Mouse (Mus musculus): ENCODE data around the gene Gm6034. TPM values are rescaled to one million over a fixed set of nuclear protein-coding genes. Genes with fewer than 3 reads are reported as not detected.
"Not testable (repeated sequence)": the region's sequence is repeated elsewhere in the genome, so short reads cannot be mapped to it uniquely, and the experiment has no call there.

Gene Gm6034
- polyA plus RNA-seq, 1 experiment from 2014 or later, result not detected

DNA sequence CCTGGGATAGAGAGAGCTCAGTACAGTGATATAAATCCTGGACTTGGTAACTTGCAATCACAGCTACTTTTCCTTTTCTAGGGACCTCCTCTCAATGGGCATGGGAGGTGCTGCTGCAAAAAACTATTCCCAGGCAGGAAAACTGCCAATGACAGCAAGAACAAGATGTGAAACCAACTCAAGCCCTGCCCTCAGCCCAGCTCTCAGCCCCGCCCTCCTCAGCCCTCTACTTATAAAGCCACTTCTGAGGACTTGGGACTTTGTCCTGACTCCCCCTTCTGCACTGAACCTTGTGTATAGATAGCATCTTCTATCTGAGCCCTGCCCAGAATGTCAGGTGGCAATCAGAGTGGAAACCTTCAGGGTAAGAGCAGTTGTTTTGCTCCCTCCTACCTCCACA, 15.6 kb downstream of the Gm6034 start, which contains the start of gene Gm11127:
Gene Gm11127 (minus strand): TSS at position 10 of the 400 bp plus-strand sequence.
- not testable (repeated sequence) for H3K9me3 ChIP-seq (replicated peaks); DNase-seq (ENCODE audit: low spot score); H3K36me3 ChIP-seq; H3K4me3 ChIP-seq; H3K27ac ChIP-seq; H3K27me3 ChIP-seq (ENCODE audit: low read depth, poor library complexity, severe bottlenecking); H3K4me1 ChIP-seq
- WGBS, result 84% methylated on average over 1 of the region's 1 CpGs

DNA sequence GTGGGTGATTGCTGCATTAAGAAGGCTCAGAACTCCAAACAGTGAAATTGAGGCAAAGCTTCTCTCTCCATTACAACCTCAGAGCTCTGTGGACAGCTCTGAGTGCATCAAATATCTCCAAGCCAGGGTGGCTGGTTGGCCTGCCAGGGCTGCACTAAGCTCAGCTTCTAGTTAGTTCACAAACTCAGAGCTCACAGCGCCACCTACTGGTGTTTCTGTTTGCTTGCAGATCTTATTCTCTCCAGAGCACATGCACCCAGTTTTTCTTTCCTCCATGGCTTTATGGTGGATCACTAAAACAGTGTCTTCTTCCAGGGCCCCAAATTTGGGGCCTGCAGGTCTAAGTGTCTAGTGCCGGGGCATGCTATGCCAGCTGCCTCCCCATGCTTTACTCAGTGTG, 18.1 kb downstream of the Gm6034 start:
- Histone ChIP-seq H3K9me3 (replicated peaks) (no peaks in the 10 kb centered on the region), H3K27me3 (ENCODE audit: low read depth, poor library complexity, severe bottlenecking) (no peaks in the 10 kb centered on the region), H3K27ac (no peak overlapping the region), H3K36me3 (no peaks in the 10 kb centered on the region), H3K4me3 (no peak overlapping the region), H3K4me1 (no peaks in the 10 kb centered on the region)
- 25% methylated on average over 2 of the region's 2 CpGs for whole genome bisulfite sequencing
- DNase-seq (ENCODE audit: low spot score), result peak; percentile 71

DNA sequence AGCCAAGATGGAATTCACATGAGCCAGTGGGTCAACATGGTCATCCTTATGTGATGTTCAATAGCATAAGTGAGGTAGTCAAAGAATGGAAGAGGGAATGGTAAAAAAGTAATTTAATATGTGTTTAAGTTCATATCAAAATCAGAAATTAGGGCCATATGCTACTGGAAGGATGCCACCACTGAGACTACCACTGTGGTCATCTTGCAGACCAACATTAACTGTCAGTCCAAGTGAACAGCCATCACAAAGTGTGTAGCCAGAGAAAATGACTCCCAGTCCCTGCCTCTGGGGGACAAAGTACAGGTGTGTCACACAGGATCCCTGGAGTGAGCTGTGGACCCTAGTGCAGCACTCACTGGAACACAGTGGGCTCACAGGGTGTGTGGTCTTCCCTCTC, 39.1 kb downstream of the Gm6034 start:
- H3K9me3 ChIP-seq (replicated peaks); H3K27ac ChIP-seq; H3K4me3 ChIP-seq; H3K36me3 ChIP-seq: not testable (repeated sequence)
- Histone ChIP-seq H3K4me1 (peaks cover 13% of the 10 kb centered on the region), H3K27me3 (ENCODE audit: low read depth, poor library complexity, severe bottlenecking) (peaks cover 45% of the 10 kb centered on the region)
- peak; percentile 12 for DNase-seq (ENCODE audit: low spot score)

DNA sequence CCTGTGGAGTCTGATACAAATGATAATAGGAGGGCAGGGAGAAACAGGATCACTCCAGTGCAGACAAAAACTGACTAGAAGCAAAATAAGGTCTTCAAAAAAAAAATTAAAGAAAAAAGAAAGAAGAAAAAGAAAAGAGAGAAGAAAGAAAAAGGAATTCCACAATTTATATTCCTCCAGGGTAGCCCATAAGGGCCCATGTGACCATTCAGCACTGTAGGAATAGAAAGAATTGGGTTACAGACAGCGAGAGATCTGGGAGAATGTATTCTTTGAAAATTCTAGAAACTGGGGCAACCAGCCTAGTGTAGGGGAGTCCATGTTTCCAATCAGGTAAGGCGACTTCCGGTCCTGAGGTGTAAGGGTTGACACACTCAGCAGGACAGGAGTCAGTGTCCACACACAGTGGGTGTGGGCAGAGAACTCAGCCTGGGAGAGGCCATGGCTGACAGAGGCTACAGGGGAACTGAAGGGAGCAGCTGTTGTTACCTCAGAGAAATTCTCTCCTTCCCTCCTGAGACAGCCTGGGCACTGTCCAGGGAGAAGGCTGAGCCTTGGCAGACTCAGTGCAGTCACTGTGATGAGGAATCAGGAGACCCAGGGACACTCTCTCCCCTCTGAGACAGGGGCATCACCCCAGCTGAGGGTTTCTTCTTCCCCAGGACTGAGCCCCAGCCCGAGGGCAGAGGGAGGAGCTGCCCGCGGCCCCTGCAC, 39.9 kb downstream of the Gm6034 start:
- Histone ChIP-seq H3K4me1 (peaks cover 13% of the 10 kb centered on the region), H3K4me3 (peak overlapping the region; percentile 62), H3K27me3 (ENCODE audit: low read depth, poor library complexity, severe bottlenecking) (peaks cover 45% of the 10 kb centered on the region)
- 28% methylated on average over 6 of the region's 6 CpGs for WGBS
- not testable (repeated sequence) for H3K9me3 ChIP-seq (replicated peaks); H3K27ac ChIP-seq; H3K36me3 ChIP-seq
- peak; percentile 12 for DNase-seq (ENCODE audit: low spot score)

DNA sequence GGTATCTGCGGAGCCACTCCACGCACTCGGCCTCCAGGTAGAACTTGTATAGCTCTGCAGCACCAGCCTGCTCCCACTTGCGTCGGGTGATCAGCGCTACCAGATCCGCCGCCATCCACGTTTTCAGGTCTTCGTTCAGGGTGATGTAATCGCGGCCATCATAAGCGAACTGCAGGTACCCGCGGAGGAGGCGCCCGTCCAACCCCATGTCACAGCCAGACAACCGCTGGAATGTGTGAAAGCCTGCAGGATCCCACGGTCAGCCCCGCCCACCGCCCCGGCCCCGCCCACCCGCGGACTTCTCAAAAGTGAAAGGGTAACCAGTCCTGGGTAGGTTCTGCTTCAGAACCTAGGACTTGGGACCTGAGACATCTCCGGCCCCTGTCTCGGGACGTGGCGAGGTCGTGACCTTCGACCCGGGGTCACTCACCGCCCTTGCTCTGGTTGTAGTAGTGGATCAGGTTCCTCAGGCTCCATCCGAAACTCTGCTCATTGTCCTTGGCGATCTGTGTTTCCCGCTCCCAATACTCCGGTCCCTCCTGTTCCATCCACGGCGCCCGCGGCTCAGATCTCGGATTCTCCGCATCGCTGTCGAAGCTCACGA, 40.6 kb downstream of the Gm6034 start:
- Histone ChIP-seq H3K36me3 (no peaks in the 10 kb centered on the region), H3K4me3 (peak overlapping the region; percentile 62), H3K4me1 (peaks cover 13% of the 10 kb centered on the region), H3K9me3 (replicated peaks) (no peaks in the 10 kb centered on the region), H3K27me3 (ENCODE audit: low read depth, poor library complexity, severe bottlenecking) (peaks cover 45% of the 10 kb centered on the region), H3K27ac (peak overlapping the region; percentile 78)
- WGBS, result 1% methylated on average over 46 of the region's 46 CpGs
- peak; percentile 76 for DNase-seq (ENCODE audit: low spot score)

DNA sequence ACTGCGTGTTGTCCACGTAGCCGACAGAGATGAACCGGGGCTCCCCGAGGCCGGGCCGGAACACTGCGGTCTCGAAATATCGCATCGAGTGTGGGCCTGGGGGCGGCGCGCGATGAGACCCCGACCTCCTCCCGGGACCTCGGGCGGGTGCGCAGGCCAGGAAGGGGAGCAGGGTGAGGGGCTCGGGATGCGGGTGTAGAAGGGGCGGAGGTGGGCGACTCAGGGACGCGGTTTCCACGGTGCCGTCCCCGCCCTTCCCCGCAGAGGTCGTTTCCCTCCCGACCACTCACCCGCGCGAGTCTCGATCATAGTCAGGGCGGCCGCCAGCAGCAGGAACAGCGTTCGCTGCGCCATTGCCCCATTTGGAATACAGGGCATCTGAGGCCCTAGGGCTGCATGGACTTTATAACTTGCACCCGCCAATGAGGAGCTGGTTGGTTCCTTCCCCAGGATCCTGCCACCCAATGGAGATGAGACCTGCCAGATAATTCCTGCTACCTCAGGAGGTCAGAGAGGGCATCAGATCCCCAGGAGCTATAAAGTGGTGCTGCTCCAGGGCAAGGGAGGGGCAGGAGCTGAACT, 41.2 kb downstream of the Gm6034 start:
- DNase-seq (ENCODE audit: low spot score), result no peak
- H3K27ac ChIP-seq, result peak overlapping the region; percentile 78

DNA sequence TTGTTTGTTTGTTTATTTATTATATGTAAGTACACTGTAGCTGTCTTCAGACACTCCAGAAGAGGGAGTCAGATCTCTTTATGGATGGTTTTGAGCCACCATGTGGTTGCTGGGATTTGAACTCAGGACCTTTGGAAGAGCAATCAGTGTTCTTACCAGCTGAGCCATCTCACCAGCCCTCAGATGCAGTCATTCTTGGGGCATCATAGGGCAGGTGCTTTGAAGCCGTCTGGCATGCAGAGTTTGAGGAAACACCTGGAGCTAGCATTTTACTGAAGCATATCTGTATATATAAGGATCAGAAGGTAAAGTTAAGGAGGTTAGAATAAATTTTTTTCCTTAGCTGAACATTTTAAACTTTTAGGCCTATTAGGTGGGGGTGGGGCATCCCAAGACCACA, 43.2 kb downstream of the Gm6034 start:
- H3K36me3 ChIP-seq; H3K27ac ChIP-seq; H3K4me3 ChIP-seq; H3K9me3 ChIP-seq (replicated peaks); DNase-seq (ENCODE audit: low spot score): not testable (repeated sequence)
- Histone ChIP-seq H3K4me1 (peaks cover 13% of the 10 kb centered on the region), H3K27me3 (ENCODE audit: low read depth, poor library complexity, severe bottlenecking) (peaks cover 45% of the 10 kb centered on the region)
- whole genome bisulfite sequencing, result 90% methylated on average over 1 of the region's 1 CpGs

More for the DNA sequence above, 41.2 kb downstream of the Gm6034 start:
- Histone ChIP-seq H3K4me3 (peak overlapping the region; percentile 62), H3K27me3 (ENCODE audit: low read depth, poor library complexity, severe bottlenecking) (peaks cover 45% of the 10 kb centered on the region), H3K4me1 (peaks cover 13% of the 10 kb centered on the region), H3K36me3 (no peaks in the 10 kb centered on the region), H3K9me3 (replicated peaks) (no peaks in the 10 kb centered on the region)
- WGBS, result under 1% methylated on average over 42 of the region's 42 CpGs

DNA sequence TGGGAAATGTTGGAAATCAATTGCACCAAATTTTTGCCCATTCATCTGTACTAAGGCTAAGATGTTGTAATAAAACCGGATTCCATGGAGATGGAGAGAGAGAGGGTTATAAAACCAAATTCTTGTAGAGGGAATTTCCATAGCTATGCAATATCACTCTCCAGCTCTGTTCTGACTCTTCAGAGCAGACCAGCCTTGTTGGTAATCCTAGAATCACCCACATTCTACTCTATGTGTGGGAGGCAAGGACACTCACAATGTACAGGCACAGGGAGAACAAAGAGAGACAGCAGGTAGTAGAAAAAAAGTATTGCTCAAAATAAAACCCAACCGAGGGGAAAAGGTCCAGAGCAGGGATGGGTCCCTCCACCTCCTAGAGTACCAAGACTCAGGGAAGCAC, 49.2 kb downstream of the Gm6034 start:
- not testable (repeated sequence) for H3K4me1 ChIP-seq; H3K36me3 ChIP-seq; H3K4me3 ChIP-seq; H3K27me3 ChIP-seq (ENCODE audit: low read depth, poor library complexity, severe bottlenecking); H3K27ac ChIP-seq; H3K9me3 ChIP-seq (replicated peaks); DNase-seq (ENCODE audit: low spot score)
- no CpG with 5 or more reads among the region's 2 CpGs for WGBS

DNA sequence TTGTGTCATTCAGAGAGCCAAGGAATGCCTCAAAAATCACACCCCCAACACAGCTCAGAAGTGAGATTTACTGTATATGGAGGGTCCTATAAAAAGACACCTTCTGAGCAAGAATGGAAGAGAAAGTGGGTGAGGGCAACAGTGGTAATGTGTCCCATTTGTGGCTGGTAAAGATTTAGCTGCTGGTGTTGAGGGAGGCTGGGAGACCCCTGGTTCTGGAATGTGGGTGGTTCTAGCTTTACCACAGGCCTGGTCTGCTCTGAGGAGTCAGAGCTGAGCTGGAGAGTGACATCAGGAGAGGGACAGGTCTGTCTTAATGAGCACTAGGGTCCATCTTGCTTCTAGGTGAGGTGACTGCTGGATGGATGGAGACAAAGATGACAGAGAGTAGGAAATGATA, 49.8 kb downstream of the Gm6034 start:
- not testable (repeated sequence) for H3K27ac ChIP-seq; DNase-seq (ENCODE audit: low spot score); H3K4me1 ChIP-seq; H3K36me3 ChIP-seq; H3K9me3 ChIP-seq (replicated peaks); H3K27me3 ChIP-seq (ENCODE audit: low read depth, poor library complexity, severe bottlenecking); H3K4me3 ChIP-seq

DNA sequence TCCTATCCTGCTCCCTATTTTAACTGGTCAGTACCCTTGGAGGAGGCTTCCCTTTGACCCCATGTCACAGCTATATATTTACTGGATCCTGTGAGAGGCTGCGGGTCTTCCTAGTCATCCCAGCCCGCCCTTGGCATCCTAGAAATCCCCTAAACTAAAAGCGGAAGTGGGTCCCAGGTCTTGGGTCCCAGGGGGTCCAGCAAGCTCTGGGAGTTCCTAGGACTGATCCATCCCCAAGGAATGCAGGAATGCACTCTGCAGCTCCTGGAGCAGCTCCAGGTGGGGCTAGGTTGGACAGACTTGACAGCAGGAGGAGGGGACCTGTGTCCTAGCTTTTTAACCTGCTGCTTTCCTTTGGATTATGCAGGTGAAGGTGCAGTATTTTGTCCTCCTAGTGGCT, 51.2 kb downstream of the Gm6034 start:
- 28% methylated on average over 3 of the region's 3 CpGs for WGBS
- Histone ChIP-seq H3K36me3 (no peaks in the 10 kb centered on the region), H3K9me3 (replicated peaks) (no peaks in the 10 kb centered on the region), H3K4me1 (no peaks in the 10 kb centered on the region), H3K27me3 (ENCODE audit: low read depth, poor library complexity, severe bottlenecking) (no peaks in the 10 kb centered on the region), H3K27ac (no peak overlapping the region), H3K4me3 (no peak overlapping the region)
- DNase-seq (ENCODE audit: low spot score), result no peak

DNA sequence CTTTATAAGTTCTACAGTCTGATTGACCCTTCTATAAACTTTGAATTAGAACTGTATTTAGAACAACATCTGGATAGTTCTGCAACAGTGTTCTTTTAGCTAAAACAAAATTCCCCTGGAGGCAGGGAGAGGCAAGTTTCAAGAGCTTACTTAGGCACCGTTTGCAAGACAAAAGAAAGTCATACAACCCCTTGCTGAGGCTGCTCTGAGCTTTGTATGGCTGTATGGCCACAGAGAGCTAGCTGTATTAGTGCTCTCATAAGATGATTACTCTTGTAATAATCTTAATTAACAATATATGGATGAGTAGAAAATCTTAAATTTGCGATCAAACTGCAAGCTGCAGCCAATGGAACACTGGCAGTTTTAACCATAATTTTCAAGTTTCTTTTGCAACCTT, 56.8 kb downstream of the Gm6034 start:
- not testable (repeated sequence) for H3K4me3 ChIP-seq; DNase-seq (ENCODE audit: low spot score); H3K36me3 ChIP-seq; H3K9me3 ChIP-seq (replicated peaks); H3K4me1 ChIP-seq; H3K27ac ChIP-seq; H3K27me3 ChIP-seq (ENCODE audit: low read depth, poor library complexity, severe bottlenecking)
- WGBS, result 77% methylated on average over 2 of the region's 2 CpGs

DNA sequence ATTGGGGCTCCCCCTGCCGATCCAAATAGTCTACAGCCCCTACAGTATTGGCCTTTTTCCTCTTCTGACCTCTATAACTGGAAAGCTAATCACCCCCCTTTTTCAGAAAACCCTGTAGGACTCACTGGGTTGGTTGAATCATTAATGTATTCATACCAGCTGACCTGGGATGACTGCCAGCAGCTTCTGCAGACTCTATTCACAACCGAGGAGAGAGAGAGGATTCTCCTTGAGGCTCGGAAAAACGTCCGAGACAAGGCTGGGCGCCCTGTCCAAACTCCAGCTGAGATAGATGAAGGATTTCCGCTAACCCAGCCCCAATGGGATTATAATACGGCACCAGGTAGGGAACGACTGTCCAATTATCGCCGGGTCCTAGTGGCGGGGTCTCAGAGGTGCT, 59.3 kb downstream of the Gm6034 start:
- not testable (repeated sequence) for H3K4me3 ChIP-seq

More for the DNA sequence above, 59.3 kb downstream of the Gm6034 start:
- H3K36me3 ChIP-seq; H3K9me3 ChIP-seq (replicated peaks); H3K27ac ChIP-seq; H3K27me3 ChIP-seq (ENCODE audit: low read depth, poor library complexity, severe bottlenecking); H3K4me1 ChIP-seq; DNase-seq (ENCODE audit: low spot score): not testable (repeated sequence)
- 97% methylated on average over 12 of the region's 12 CpGs for WGBS

All from limb, embryonic 10.5 days (tissue).